Mouse (Mus musculus) adrenal gland, postnatal 36 days (tissue): Measurements from ENCODE around the gene Ino80. TPM values are rescaled to one million over a fixed set of nuclear protein-coding genes. Genes with fewer than 3 reads are reported as not detected.

Source experiments
- DNase-seq, 2 experiments: peaks; one replicate each; pipeline ENCODE4 v3.0.0; 2021; ENCODE audit warnings: mixed read lengths in 1 of 2
- total RNA-seq, 2 experiments: library from RNA; stranded (reverse); gene quantifications; 2 replicates each; pipeline ENCODE4 v1.2.3; 2021

Ino80 gene
- total RNA-seq, 2 experiments from 2014 or later, result 20.5 to 22.5 TPM

DNA sequence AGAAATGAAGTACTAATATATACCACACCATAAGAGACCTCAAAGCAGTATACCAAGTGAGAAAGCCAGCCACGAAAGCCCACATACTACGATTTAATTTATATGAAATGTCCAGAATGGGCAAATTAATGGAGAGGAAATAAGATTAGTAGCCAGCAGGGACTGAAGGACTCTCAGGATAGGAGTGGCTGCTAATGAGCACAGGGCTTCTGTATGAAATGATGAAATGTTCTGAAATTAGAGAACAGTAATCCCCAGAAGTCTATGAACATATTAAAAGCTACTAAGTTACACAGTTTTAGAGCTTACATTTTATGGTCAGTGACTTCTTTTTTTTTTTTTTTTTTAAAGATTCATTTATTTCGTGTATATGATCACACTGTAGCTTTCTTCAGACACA is 22.9 kb downstream of the Ino80 start:
- DNase-seq, result no peak

DNA sequence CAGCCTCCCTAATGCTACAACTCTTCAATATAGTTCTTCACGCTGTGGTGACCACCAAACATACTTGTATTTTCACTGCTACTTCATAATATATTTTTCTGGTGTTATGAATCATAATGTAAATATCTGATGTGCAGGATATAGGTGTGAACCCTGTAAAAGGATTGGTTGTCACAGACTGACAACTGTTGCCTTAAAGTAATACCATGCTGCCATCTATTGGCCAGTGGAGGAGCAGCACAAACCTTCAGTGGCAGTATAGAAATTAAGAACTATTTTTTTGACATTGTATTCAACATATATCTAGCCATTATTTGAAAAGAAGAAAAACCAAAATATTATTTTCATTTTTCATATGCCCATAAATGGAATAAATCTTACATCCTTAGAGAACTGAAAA is 40.5 kb downstream of the Ino80 start:
- peak; percentile 25 to 51 for DNase-seq

DNA sequence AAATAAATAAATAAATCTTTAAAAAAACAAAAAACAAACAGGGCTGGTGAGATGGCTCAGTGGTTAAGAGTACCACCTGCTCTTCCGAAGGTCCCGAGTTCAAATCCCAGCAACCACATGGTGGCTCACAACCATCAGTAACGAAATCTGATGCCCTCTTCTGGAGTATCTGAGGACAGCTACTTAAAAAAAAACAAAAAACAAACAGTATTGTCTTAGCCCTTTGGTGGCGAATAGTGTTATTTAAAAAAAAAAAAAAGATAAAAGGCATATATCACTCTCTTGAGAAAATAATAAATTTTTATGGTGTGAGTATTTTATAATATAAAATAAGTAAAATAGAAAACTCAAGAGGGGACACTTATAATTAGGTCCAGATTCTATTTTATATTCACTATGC is 41.0 kb downstream of the Ino80 start:
- DNase-seq, result no peak

DNA sequence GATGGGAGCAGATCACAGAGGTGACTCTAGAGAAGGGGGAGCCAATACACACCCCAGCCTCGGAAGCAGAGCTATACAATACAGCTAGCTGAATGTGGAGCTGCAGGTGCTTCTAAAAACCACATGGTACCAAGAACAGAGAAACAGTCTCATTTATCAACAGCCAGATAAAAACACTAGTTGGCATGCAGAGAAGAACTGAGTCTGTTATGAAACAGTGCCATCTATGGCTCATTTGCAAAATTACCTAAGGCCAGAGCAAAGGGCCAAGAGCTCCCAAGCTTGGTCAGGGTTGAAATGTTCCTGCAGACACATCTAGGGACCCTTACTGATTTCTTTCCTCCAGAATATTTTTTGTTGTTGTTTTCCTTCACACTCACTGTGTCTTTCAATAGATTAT is 63.7 kb downstream of the Ino80 start:
- DNase-seq, result peak in 1 of 2 experiments; percentile 27

DNA sequence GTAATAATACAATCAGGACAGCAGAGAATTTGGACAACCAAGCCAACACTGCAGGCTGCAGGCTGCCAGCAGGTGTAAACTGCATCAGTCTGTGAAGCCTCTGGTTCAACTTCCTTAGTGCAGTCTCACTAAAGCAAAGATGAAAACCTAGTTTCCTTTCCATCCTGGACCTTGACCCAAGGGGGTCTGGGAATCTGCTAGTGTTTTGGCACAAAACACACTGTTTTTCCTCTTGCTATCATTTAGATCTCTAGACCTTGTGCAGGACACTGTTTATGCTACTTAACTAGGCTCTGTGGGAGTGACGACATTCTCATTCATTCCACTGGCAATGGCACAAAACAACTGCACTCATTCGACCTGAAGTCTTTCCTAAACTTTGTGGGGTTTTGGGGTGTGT is 65.8 kb downstream of the Ino80 start:
- no peak for DNase-seq

DNA sequence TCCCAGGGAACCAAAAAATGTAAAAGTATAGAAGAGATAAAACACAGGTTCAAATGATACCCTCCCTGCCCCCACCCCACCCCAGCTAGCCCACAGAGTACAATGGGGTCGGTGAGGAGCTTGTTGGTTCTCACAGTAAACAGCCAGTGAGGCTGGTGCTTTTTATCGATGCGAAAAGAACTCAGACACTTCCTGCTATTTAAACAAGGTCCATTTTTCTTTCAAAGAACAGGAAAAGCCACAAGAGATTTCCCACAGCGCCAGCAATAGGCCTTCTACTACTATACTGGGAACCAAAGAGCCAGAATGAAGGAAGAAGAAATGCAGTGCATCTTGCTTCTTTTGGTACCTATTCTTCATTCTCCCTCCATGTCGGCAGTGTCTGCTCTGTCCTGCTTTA is 66.5 kb downstream of the Ino80 start:
- no peak for DNase-seq

DNA sequence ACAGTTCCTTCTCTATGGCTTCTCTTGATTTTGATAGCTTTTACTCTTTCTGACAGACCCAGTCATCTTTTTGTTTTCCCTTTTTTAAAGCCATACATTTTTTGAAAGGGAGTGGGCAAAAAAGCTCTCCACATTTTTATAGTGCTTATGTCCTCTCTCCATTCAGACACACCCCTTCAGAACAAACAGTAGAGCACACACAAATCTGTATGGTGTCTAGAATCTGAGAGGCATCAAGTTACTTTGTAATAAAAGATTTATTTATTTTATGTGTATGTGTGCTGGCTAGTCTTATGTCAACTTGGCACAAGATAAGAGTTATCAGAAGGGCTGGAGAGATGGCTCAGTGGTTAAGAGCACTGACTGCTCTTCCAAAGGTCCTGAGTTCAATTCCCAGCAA is 68.8 kb downstream of the Ino80 start:
- DNase-seq, result no peak

DNA sequence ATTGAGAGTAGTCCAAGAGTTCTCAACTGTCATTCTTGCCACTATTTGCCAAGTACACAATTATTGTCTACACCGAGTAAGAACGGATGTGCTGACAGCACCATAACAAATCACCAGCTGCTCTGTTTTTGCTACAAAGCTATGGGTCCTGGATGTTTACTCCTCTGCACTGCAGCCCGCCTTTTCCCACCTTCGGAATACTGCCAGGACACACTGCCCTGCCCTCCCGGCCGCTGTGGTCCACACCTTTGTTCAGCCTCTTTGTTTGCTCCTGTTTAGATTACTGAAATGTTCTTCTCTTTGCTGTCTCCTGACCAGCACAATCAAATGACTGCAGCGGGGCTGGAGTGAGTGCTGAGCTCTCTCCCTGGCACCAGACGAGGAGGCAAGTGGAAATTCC is 69.2 kb downstream of the Ino80 start:
- peak in 1 of 2 experiments; percentile 29 for DNase-seq

DNA sequence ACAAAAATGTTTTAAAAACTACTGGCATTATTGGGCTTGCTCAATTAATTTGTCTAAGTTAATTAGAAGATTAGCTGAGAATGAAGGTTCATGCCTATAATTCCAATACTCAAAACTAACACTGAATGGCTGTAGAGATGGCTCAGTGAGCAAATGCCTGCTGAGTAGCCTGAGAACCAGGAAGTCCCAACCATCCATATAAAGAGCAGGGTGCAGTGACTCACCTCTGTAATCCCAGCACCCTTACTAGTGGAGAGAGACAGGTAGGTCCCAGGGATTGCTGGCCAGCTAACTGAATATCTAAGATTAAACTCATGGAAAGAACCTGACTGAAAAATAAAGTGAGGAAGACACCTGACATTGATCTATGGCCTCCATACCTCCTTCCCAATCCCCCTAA is 78.2 kb downstream of the Ino80 start:
- no peak for DNase-seq

DNA sequence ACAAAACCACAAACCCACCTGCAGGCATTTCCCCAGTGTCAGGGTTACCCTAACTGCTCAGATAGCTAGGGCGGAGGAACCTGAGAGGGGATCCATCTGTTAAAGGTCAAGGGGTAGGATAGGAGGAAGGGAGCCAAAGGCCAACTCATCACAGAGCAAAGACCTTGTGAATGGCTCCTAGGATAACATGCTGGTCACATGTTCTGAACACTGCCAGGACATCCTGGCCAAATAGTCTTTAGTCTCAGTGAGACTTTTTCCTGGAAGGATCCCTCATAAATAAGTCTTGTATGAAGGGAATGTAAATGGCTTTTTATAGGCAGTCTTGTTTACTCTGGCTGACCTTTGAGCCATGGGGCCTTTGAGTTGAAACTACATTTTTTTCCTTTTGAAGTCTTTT is 78.8 kb downstream of the Ino80 start:
- DNase-seq, result peak; percentile 52 to 54

DNA sequence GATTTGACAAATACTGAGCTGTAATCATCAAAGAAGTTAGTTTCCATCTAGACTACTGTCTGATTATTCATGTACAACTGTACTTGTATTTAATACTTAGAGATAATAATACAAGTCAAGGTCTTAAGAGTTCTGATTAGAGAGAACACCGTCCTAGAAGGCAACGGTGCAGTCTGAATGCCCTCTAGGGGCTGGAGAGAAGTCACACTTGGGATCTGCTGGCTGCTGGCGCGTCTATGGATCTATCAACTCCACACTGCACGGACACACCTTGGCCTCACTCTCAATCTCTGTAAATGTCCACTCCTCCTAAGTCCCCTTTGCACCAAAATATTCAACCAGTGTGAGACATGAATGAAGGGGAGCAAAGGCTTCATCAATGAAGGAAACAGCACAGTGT is 79.2 kb downstream of the Ino80 start:
- no peak for DNase-seq

DNA sequence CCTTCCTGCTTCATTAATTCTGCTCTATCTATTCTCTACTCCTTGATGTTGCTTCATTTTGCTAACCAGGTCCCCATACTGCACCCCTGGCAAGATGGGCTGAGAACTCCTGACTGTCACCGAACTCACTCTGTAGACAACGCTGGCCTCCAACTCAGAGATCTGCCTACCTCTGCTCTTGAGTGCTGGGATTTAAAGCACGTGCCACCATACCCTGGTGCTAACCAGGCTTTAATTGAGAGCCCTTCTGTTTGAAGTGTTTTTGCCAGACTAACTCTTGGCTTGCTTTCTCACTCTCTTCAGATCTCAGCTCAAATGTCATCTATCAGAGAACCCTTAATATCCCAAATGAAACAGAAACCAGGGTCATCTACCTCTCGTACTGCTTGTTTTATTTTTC is 87.5 kb downstream of the Ino80 start:
- no peak for DNase-seq

DNA sequence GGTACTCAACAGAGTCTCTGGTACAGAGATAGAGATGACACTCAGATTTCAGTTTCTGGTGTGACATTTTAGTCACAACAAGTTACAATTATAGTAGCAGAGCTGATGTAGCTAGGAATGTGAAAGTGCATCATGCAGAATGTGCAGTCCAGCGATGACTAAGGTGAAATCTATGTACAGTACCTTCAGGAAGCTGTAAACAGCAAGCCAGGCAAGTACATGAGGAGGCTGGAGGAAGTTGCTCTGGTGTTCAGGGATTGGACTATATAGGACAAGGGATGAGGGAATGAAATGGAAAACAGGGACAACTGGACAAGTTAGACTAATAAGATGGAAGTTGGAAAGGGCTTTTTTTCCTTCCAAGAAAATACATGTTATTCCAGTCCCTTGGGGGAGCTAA is 89.2 kb downstream of the Ino80 start:
- no peak for DNase-seq

DNA sequence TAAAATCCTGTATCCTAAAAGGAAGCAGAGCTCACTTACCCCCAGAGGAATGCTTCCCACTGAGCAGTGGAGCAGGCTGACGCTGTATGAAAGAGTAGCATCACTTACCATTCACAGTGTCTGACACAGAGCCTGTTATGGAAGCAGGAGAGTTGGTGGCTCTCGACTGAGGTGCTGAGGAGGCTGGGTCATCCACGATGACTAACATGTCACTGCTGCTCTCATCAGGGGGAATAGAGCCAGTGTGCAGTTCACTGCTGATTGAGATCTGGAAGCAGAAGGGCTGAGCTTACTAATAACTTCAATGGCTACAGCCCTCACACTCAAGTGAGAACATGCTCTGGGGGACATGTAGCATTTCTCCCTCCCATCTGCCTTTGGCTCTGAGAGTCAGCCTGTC is 98.0 kb downstream of the Ino80 start:
- DNase-seq, result peak; percentile 28 to 30

DNA sequence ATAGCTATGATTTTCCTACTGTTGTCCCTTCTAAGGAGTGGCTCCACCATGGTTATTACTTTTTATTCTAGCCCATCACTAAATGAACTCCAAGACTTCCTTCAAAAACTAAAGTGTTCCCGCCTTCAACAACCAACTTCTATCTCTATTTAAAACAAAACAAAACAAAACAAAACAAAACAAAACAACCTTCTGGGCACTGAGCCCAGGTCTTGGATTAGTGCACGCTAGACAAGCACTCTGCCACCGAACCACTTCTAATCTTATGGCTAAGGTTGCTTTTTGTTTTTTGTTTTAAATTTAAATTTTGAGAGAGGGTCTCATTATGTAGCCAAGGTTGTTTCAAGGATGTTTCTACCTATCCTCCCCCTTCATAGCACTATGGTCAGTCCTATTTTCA is 99.7 kb downstream of the Ino80 start:
- DNase-seq, result no peak

DNA sequence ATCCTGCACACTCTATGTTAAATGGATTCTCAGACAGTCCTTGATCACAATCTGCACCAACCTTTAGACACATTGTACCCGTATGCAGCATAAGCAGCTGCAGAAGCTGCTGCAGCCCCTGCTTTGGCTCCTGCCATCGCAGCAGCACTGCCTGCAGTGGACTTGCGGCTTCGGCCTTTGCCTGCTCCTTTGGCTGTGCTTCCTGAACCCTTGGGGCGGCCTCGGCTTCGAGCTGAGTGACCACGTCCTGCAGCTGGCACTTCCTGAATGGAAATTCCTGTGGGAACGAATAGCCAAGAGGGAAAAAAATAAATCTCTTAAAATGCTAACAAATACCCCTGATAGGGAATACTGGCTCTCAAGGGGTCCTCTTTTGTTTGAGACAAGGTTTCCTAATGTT is 100.2 kb downstream of the Ino80 start:
- peak in 1 of 2 experiments; percentile 54 for DNase-seq

DNA sequence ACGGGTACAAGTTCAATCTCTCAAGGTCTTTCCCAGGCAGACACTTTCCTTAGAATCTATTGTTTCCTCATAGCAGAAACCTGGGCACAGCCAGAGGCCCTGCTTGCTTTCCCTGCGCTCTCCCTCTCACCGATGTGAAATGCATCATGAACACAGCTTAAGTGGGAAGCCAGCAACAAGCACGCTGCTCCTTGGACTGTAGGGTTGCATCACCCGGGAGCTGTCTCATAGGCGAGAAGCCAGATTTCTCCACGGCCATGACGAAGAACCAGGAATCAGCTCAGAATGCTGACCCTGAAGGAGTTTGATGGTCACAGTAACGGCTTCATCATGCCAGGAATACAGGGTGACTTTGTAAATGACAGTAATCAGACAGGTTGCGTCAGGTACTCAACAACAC is 107.4 kb downstream of the Ino80 start:
- peak; percentile 58 to 69 for DNase-seq

DNA sequence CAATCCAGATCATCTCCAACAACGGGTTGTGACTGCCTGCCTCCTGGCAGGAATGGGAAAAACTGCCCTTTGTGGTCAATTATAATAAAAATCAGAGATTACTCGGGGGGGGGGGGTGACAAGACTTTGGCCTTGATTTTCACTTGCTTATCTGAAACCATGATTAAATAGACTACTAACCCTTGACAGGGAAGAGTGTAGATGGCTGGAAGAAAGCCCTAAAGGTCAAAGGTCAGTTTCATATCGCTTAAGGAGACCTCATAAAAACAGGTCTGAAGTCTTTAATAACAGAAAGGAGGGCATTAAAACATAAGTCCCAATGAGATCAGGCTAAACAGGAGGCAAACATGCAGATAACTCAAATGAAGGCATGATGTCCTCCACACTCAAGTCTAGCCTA is 110.1 kb downstream of the Ino80 start:
- no peak for DNase-seq

DNA sequence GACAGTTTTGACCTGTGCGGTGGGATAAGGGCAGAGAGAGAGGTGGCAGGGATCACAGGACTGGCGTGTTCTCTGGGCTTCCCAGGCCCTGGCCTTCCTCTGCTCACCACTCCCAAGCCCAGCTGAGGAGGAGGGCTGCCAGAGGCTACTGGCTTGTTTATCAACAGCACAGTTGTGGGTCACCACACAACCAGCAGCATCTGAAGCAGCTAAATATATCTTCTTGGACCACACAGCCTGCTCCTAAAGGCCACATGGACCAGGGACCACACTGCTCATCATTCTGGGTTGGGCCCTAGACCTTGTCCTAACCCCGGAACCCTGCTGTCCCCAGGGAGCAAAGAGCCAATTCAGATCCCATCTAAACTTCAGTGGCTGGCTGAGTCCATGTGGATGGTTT is 112.5 kb downstream of the Ino80 start:
- DNase-seq, result no peak

DNA sequence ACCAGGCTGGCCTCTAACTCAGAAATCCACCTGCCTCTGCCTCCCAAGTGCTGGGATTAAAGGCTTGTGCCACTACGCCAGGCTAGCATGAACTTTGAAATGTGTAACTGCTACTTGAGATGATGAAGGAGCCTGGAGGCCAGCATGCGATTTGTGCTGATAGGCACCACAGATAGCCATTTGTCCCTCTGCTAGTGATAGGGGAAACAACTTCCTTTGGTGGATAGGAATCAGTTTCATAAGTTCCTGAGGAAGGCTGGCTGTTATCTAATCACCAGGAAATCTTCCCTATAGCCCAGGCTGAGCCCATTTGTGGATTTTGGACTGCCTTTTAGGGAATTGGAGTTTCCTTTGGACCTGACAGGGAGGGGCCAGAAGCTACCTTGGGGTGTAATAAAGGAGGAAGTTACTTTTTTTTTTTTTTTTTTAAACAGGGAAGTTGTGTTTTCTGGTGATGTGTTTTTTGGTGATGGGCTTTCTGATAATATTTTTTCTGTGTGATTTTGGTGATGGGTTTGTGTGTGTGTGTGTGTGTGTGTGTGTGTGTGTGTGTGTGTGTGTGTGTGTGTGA is 117.7 kb downstream of the Ino80 start:
- DNase-seq, result no peak

DNA sequence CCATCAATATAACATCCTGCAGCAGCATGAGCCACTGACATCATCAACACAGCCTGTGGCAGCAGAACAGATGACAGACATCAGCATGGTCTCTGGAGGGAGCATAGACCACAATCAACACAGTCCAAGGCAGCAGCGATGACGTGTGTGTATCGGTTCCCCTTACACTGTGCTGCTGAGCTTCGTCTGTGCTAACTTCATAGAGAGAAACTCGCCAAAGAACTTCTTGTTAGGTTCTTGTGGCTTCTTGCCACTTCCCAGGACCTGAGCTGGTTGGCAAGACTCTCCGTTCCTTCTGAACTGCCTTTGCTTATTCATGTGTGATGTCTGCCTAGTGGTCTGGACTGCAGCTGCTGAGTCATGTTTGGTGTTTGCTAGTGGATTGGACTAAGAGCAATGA is 119.2 kb downstream of the Ino80 start:
- DNase-seq, result no peak

DNA sequence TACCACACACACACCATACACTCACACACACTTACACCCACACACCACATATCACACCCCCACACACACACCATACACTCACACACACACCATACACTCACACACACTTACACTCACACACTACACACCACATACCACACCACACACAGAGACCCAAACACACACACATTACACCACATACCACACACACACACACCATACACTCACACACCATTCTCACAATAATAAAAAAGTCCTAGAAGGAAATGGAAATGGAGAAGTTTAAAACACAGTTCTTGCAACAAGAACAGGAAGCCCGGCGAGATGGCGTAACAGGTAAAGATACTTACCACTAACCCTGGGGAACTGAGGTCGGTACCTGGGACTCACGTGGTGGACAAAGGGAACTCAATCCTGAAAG is 120.7 kb downstream of the Ino80 start:
- DNase-seq, result no peak

DNA sequence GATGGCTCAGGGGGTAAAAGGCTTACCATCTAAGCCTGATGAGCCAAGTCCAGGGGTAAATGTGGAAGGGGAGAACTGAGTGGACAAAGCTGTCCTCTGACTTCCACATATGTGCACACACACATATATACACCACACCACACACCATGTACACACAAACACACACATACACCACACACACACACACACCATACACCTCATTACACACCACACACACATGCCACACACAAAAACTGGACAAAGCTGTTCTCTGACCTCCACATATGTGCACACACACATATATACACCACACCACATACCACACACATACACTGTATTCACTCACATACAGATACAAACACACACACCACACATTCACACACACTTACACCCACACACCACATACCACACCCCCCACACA is 121.2 kb downstream of the Ino80 start:
- DNase-seq, result no peak

DNA sequence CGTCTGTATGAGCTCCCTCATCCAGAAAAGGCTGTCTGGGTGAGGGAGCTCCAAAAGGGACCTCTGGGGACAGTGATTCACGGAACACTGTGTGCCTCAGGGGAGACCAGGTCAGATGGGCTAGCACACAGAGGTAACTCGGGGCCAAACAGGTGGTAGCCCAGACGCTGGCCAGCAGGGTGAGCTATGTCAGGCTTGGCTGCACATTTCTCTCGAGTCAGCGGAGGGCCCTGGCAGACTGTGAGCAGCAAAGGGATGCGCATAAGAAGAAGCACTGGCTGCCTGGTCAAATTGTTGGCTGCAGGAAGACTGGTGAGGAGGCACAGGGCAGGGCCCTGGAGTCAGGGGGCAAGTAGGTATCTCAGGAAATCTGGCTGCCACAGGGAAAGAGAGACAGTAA is 121.8 kb downstream of the Ino80 start:
- peak in 1 of 2 experiments; percentile 51 for DNase-seq

DNA sequence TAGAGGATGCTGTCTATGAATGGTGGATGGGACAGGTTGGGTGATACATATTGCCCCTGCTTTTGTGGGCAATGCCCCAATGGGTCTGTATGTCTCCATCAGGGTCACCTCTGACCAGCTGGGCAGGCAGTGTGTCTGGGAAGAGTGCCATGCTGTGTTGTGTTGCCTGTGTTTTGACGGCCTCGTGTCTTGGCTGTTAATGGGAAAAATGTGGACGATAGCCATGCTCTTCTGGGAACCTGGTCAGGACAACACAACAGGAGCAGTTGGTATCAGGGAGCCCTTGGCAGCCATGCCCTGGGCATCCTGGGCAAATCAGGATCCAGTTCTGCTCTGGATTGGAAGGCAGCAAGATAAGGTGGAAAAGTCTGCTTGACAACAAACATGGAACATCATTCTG is 122.4 kb downstream of the Ino80 start:
- DNase-seq, result peak; percentile 44 to 56
